Mouse (Mus musculus) forebrain, embryonic 14.5 days (tissue): ENCODE data around the gene Ypel2. TPM values are rescaled to one million over a fixed set of nuclear protein-coding genes. Genes with fewer than 3 reads are reported as not detected.

Source experiments
- ATAC-seq: fragments of 200-750 bp; cut with Nextera tagmentation; 2 replicates; pipeline ENCODE4 v1.8.0; 2017; ENCODE audit warnings: mild to moderate bottlenecking, moderate library complexity
- DNase-seq: peaks from one replicate; pipeline ENCODE4 v3.0.0-alpha.2; 2015; ENCODE audit warnings: low spot score
- H3K27ac ChIP-seq: fragments of 300-500 bp; sonication (generic); 2 replicates; pipeline ENCODE4 v1.5.1; 2014; ENCODE audit warnings: low read depth, mild to moderate bottlenecking, control low read depth, low read length, moderate library complexity
- H3K27me3 ChIP-seq: fragments of 300-500 bp; sonication (generic); replicated peaks from 2 replicates; pipeline ENCODE4 v1.6.1; 2014; ENCODE audit warnings: low read length, control low read depth, mixed read lengths; ENCODE audit not compliant: control insufficient read depth, insufficient read depth
- H3K36me3 ChIP-seq: fragments of 300-500 bp; sonication (generic); 2 replicates; pipeline ENCODE4 v1.6.1; 2014; ENCODE audit warnings: low read length, control low read depth; ENCODE audit not compliant: control insufficient read depth, insufficient read depth
- H3K4me1 ChIP-seq: fragments of 300-500 bp; sonication (generic); 2 replicates; pipeline ENCODE4 v1.6.1; 2014; ENCODE audit warnings: antibody characterized with exemption, low read length, control low read depth; ENCODE audit not compliant: control insufficient read depth, insufficient read depth
- H3K4me2 ChIP-seq: fragments of 300-500 bp; sonication (generic); 2 replicates; pipeline ENCODE4 v1.6.1; 2014; ENCODE audit warnings: mild to moderate bottlenecking, control low read depth, low read length
- H3K4me3 ChIP-seq: fragments of 300-500 bp; sonication (generic); 2 replicates; pipeline ENCODE4 v1.5.1; 2014; ENCODE audit warnings: low read depth, low read length, control low read depth
- H3K9ac ChIP-seq: fragments of 300-500 bp; sonication (generic); 2 replicates; pipeline ENCODE4 v1.6.1; 2014; ENCODE audit warnings: mild to moderate bottlenecking, low read length, control low read depth, moderate library complexity
- H3K9me3 ChIP-seq: fragments of 300-500 bp; sonication (generic); replicated peaks from 2 replicates; pipeline ENCODE4 v1.6.1; 2016; ENCODE audit warnings: low read length, control low read depth, mixed read lengths; ENCODE audit not compliant: control insufficient read depth
- WGBS: fragments of 180-500 bp; shearing (Covaris S2); extraction: QIAGEN DNeasy Blood & Tissue Kit; methylation state at CpG from one replicate; pipeline ENCODE4 v1.1.7; 2014; 5-methylcytosine and 5-hydroxymethylcytosine counted together
- polyA plus RNA-seq: library from polyadenylated mRNA; unstranded; fragments of >200 nt; fragmentation: Nextera tagmentation; extraction: Ambion mirVana; gene quantifications from 2 replicates; pipeline ENCODE4 v1.2.1, GENCODE M21; 2014

The Ypel2 gene
- polyA plus RNA-seq, 1 experiment from 2014 or later = 6.0 TPM

- ATAC-seq = no peak
- Histone ChIP-seq H3K27ac (peak overlapping the region; percentile 59; the same call in 1 of the 2 replicates), H3K4me2 (peak overlapping the region; percentile 27), H3K36me3 (no peaks in the 10 kb centered on the region), H3K27me3 (no peaks in the 10 kb centered on the region), H3K9me3 (no peaks in the 10 kb centered on the region), H3K4me3 (no peak overlapping the region), H3K9ac (peak overlapping the region; percentile 42), H3K4me1 (peaks cover 30% of the 10 kb centered on the region)
- whole genome bisulfite sequencing = 2% methylated on average over 3 of the region's 3 CpGs
- peak; percentile 53 for DNase-seq
Observed at GRCm38 (mm10) chr11:86990309-86990708, 3.2 kb downstream of the Ypel2 start.

GRCm38 (mm10) chr11:86984990-86985389 lies 8.5 kb downstream of the Ypel2 start:
- no peak overlapping the region for H3K4me3 ChIP-seq
- no peak for ATAC-seq
- H3K27ac ChIP-seq = no peak overlapping the region
- DNase-seq = no peak
- no peaks in the 10 kb centered on the region for H3K36me3 ChIP-seq
- WGBS = 82% methylated on average over 3 of the region's 3 CpGs
- H3K27me3 ChIP-seq = no peaks in the 10 kb centered on the region
- H3K4me1 ChIP-seq = peaks cover 21% of the 10 kb centered on the region
- H3K9ac ChIP-seq = no peak overlapping the region
- H3K4me2 ChIP-seq = no peak overlapping the region
- no peaks in the 10 kb centered on the region for H3K9me3 ChIP-seq

- Histone ChIP-seq H3K9ac (no peak overlapping the region), H3K36me3 (no peaks in the 10 kb centered on the region), H3K9me3 (no peaks in the 10 kb centered on the region), H3K4me2 (no peak overlapping the region), H3K27ac (no peak overlapping the region), H3K27me3 (no peaks in the 10 kb centered on the region), H3K4me1 (peaks cover 12% of the 10 kb centered on the region), H3K4me3 (no peak overlapping the region)
- WGBS = 15% methylated on average over 6 of the region's 6 CpGs
- ATAC-seq (no peak), DNase-seq (peak; percentile 49)
Observed at GRCm38 (mm10) chr11:86983056-86983455, 10.5 kb downstream of the Ypel2 start.

- no peak overlapping the region for H3K4me2 ChIP-seq
- H3K9ac ChIP-seq = no peak overlapping the region
- 0 out of 2 replicates have a peak, but pooled peaks cover 3% of the 10 kb centered on the region for H3K36me3 ChIP-seq
- peaks cover 3% of the 10 kb centered on the region; the same call in 1 of the 2 replicates for H3K4me1 ChIP-seq
- DNase-seq (no peak), ATAC-seq (no peak)
- no peak overlapping the region for H3K4me3 ChIP-seq
- no peaks in the 10 kb centered on the region for H3K9me3 ChIP-seq
- no peak overlapping the region for H3K27ac ChIP-seq
- WGBS = 75% methylated on average over 5 of the region's 5 CpGs
- no peaks in the 10 kb centered on the region for H3K27me3 ChIP-seq
Observed at GRCm38 (mm10) chr11:86981229-86981791, 12.2 kb downstream of the Ypel2 start.

GRCm38 (mm10) chr11:86980526-86980925 lies 13.0 kb downstream of the Ypel2 start:
- Histone ChIP-seq H3K4me2 (no peak overlapping the region), H3K9ac (no peak overlapping the region), H3K9me3 (no peaks in the 10 kb centered on the region), H3K36me3 (0 out of 2 replicates have a peak, but pooled peaks cover 3% of the 10 kb centered on the region), H3K27ac (no peak overlapping the region), H3K27me3 (no peaks in the 10 kb centered on the region), H3K4me1 (peaks cover 3% of the 10 kb centered on the region; the same call in 1 of the 2 replicates), H3K4me3 (no peak overlapping the region)
- 89% methylated on average over 6 of the region's 6 CpGs for WGBS
- ATAC-seq = no peak
- no peak for DNase-seq

GRCm38 (mm10) chr11:86979799-86980198 lies 13.7 kb downstream of the Ypel2 start:
- Histone ChIP-seq H3K9me3 (no peaks in the 10 kb centered on the region), H3K4me3 (no peak overlapping the region), H3K4me2 (no peak overlapping the region), H3K27me3 (no peaks in the 10 kb centered on the region), H3K9ac (no peak overlapping the region), H3K27ac (no peak overlapping the region), H3K36me3 (0 out of 2 replicates have a peak, but pooled peaks cover 3% of the 10 kb centered on the region), H3K4me1 (peaks cover 3% of the 10 kb centered on the region; the same call in 1 of the 2 replicates)
- DNase-seq (no peak), ATAC-seq (no peak)
- WGBS = 88% methylated on average over 7 of the region's 7 CpGs

- WGBS = 93% methylated on average over 5 of the region's 5 CpGs
- no peaks in the 10 kb centered on the region for H3K9me3 ChIP-seq
- no peaks in the 10 kb centered on the region for H3K4me1 ChIP-seq
- ATAC-seq = no peak
- H3K27ac ChIP-seq = no peak overlapping the region
- H3K36me3 ChIP-seq = 0 out of 2 replicates have a peak, but pooled peaks cover 3% of the 10 kb centered on the region
- no peak overlapping the region for H3K9ac ChIP-seq
- no peak overlapping the region for H3K4me2 ChIP-seq
- DNase-seq = no peak
- H3K4me3 ChIP-seq = no peak overlapping the region
- H3K27me3 ChIP-seq = no peaks in the 10 kb centered on the region
Observed at GRCm38 (mm10) chr11:86977242-86977641, 16.3 kb downstream of the Ypel2 start.

- WGBS = 85% methylated on average over 3 of the region's 3 CpGs
- Histone ChIP-seq H3K9me3 (no peaks in the 10 kb centered on the region), H3K4me1 (peaks cover 3% of the 10 kb centered on the region), H3K4me3 (no peak overlapping the region), H3K4me2 (no peak overlapping the region), H3K27ac (no peak overlapping the region), H3K27me3 (no peaks in the 10 kb centered on the region), H3K9ac (no peak overlapping the region), H3K36me3 (peaks cover 5% of the 10 kb centered on the region; the same call in 1 of the 2 replicates)
- DNase-seq (no peak), ATAC-seq (no peak)
Observed at GRCm38 (mm10) chr11:86974401-86974800, 19.1 kb downstream of the Ypel2 start.

GRCm38 (mm10) chr11:86973255-86973654 lies 20.3 kb downstream of the Ypel2 start:
- WGBS = 63% methylated on average over 5 of the region's 5 CpGs
- no peak for ATAC-seq
- Histone ChIP-seq H3K4me2 (no peak overlapping the region), H3K27ac (no peak overlapping the region), H3K9ac (no peak overlapping the region), H3K4me1 (peaks cover 13% of the 10 kb centered on the region), H3K27me3 (no peaks in the 10 kb centered on the region), H3K36me3 (peaks cover 5% of the 10 kb centered on the region; the same call in 1 of the 2 replicates), H3K9me3 (no peaks in the 10 kb centered on the region), H3K4me3 (no peak overlapping the region)
- no peak for DNase-seq
